Mouse (Mus musculus): ENCODE measurements around the gene Aqr. TPM values are rescaled to one million over a fixed set of nuclear protein-coding genes. Genes with fewer than 3 reads are reported as not detected.

Aqr gene
- total and polyA plus RNA-seq, 2 experiments from 2014 or later, result 22.0 to 31.9 TPM

GRCm38 (mm10) chr2:114117235-114117634 lies 69.6 kb downstream of the Aqr start:
- Histone ChIP-seq H3K9ac (no peak overlapping the region), H3K4me3 (ENCODE audit: low read depth, low read length) (no peak overlapping the region), H3K4me2 (ENCODE audit: low read depth) (no peak overlapping the region), H3K4me1 (ENCODE audit: insufficient read depth) (no peaks in the 10 kb centered on the region), H3K27me3 (ENCODE audit: insufficient read depth, low read length) (no peaks in the 10 kb centered on the region), H3K36me3 (ENCODE audit: insufficient read depth) (peaks cover 59% of the 10 kb centered on the region), H3K27ac (ENCODE audit: low read depth, low read length) (no peak overlapping the region), H3K9me3 (ENCODE audit: low read length) (no peaks in the 10 kb centered on the region)
- DNase-seq, result no peak
- ATAC-seq, result no peak
- TF ChIP-seq CTCF (IDR thresholded peaks at IDR 0.05; ENCODE audit: low read depth), result no peak
- WGBS, result 95% methylated on average over 3 of the region's 3 CpGs

DNA sequence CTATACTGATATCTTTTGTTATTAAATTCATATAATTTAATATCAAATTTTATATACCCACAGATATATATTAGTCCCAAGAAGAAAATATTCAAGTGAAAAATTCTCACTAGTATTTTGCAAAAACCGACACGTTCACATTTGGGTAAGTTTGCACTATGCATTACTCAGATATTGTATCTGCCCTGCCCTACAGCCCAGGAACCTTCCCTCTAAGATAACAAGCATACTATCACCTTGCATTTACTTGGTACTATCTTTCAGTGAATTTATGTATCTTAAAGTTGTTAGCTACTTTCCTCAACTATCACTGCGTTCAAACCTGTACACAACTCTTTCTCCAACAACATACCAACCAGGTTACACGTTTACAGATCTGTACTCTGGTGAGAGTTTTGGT lies 71.3 kb downstream of the Aqr start:
- TF ChIP-seq CTCF (IDR thresholded peaks at IDR 0.05; ENCODE audit: low read depth), result no peak
- peaks cover 59% of the 10 kb centered on the region for H3K36me3 ChIP-seq (ENCODE audit: insufficient read depth)
- DNase-seq (no peak), ATAC-seq (no peak)
- no peak overlapping the region for H3K27ac ChIP-seq (ENCODE audit: low read depth, low read length)
- no peak overlapping the region for H3K9ac ChIP-seq
- 95% methylated on average over 4 of the region's 4 CpGs for WGBS
- no peaks in the 10 kb centered on the region for H3K27me3 ChIP-seq (ENCODE audit: insufficient read depth, low read length)
- no peaks in the 10 kb centered on the region for H3K9me3 ChIP-seq (ENCODE audit: low read length)
- H3K4me2 ChIP-seq (ENCODE audit: low read depth), result no peak overlapping the region
- no peak overlapping the region for H3K4me3 ChIP-seq (ENCODE audit: low read depth, low read length)
- H3K4me1 ChIP-seq (ENCODE audit: insufficient read depth), result no peaks in the 10 kb centered on the region

- no peak for DNase-seq
Measured at GRCm38 (mm10) chr2:114107288-114108278, 79.2 kb downstream of the Aqr start.

DNA sequence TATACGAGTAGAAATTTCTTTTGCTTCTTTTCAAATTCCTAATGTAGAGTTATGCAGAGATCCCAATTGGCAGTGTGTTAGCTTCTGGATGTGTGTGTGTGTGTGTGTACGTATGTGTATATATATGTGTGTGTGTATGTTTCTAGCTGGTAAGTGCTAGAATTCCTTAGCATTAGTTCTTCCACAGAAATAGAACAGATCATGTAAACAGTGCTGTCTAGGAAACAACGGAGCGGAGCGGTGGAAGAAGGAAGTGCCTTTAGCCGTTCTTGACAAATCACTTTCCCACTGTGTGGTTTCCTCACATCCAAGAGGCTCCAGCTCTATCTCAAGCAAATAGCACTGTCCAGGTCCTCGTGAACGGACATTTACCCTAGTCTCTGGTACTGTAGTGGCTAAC lies 80.4 kb downstream of the Aqr start:
- no peak for TF ChIP-seq CTCF (IDR thresholded peaks at IDR 0.05; ENCODE audit: low read depth)
- Histone ChIP-seq H3K27ac (ENCODE audit: low read depth, low read length) (no peak overlapping the region), H3K4me3 (ENCODE audit: low read depth, low read length) (no peak overlapping the region), H3K4me1 (ENCODE audit: insufficient read depth) (no peaks in the 10 kb centered on the region), H3K36me3 (ENCODE audit: insufficient read depth) (peaks cover 81% of the 10 kb centered on the region), H3K4me2 (ENCODE audit: low read depth) (no peak overlapping the region), H3K9ac (no peak overlapping the region), H3K27me3 (ENCODE audit: insufficient read depth, low read length) (no peaks in the 10 kb centered on the region), H3K9me3 (ENCODE audit: low read length) (no peaks in the 10 kb centered on the region)
- no peak for ATAC-seq
- 91% methylated on average over 8 of the region's 8 CpGs for WGBS
- DNase-seq, result no peak

More at GRCm38 (mm10) chr2:114107288-114108278, 79.2 kb downstream of the Aqr start:
- WGBS, result 53% methylated on average over 23 of the region's 23 CpGs
- H3K36me3 ChIP-seq (ENCODE audit: insufficient read depth), result peaks cover 76% of the 10 kb centered on the region
- H3K4me2 ChIP-seq (ENCODE audit: low read depth), result no peak overlapping the region
- no peaks in the 10 kb centered on the region for H3K9me3 ChIP-seq (ENCODE audit: low read length)
- no peak for TF ChIP-seq CTCF (IDR thresholded peaks at IDR 0.05; ENCODE audit: low read depth)
- H3K4me1 ChIP-seq (ENCODE audit: insufficient read depth), result no peaks in the 10 kb centered on the region
- H3K9ac ChIP-seq, result no peak overlapping the region
- no peak overlapping the region for H3K27ac ChIP-seq (ENCODE audit: low read depth, low read length)
- no peaks in the 10 kb centered on the region for H3K27me3 ChIP-seq (ENCODE audit: insufficient read depth, low read length)
- H3K4me3 ChIP-seq (ENCODE audit: low read depth, low read length), result no peak overlapping the region
- no peak for ATAC-seq

- Histone ChIP-seq H3K9ac (no peak overlapping the region), H3K9me3 (ENCODE audit: low read length) (no peaks in the 10 kb centered on the region), H3K27me3 (ENCODE audit: insufficient read depth, low read length) (no peaks in the 10 kb centered on the region), H3K36me3 (ENCODE audit: insufficient read depth) (peaks cover 71% of the 10 kb centered on the region), H3K27ac (ENCODE audit: low read depth, low read length) (no peak overlapping the region), H3K4me3 (ENCODE audit: low read depth, low read length) (no peak overlapping the region), H3K4me2 (ENCODE audit: low read depth) (no peak overlapping the region), H3K4me1 (ENCODE audit: insufficient read depth) (no peaks in the 10 kb centered on the region)
- DNase-seq, result no peak
- 87% methylated on average over 3 of the region's 3 CpGs for WGBS
- ATAC-seq, result no peak
- TF ChIP-seq CTCF (IDR thresholded peaks at IDR 0.05; ENCODE audit: low read depth), result no peak
Measured at GRCm38 (mm10) chr2:114102471-114102870, 84.4 kb downstream of the Aqr start.

DNA sequence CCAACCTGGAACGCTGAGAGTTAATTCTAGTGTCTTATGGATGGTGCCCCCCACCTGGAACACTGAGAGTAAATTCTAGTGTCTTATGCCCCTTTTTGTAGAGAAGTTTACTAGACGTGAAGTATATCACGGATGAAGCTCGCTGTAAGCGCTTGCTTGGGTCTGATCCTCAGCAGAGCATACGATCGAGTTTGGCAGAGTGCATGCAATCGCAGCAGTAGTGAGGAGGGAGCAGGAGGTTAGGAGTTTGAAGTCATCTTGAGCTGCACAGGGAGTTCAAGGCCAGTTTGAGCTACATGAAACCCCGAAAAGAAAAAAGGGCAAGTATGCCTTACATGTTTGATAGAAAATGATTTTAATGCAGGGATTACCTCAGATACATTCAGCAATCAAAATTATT lies 86.0 kb downstream of the Aqr start:
- 94% methylated on average over 9 of the region's 9 CpGs for whole genome bisulfite sequencing
- no peak for TF ChIP-seq CTCF (IDR thresholded peaks at IDR 0.05; ENCODE audit: low read depth)
- H3K9me3 ChIP-seq (ENCODE audit: low read length), result no peaks in the 10 kb centered on the region
- no peaks in the 10 kb centered on the region for H3K27me3 ChIP-seq (ENCODE audit: insufficient read depth, low read length)
- H3K36me3 ChIP-seq (ENCODE audit: insufficient read depth), result peaks cover 59% of the 10 kb centered on the region
- no peak overlapping the region for H3K27ac ChIP-seq (ENCODE audit: low read depth, low read length)
- H3K4me1 ChIP-seq (ENCODE audit: insufficient read depth), result no peaks in the 10 kb centered on the region
- DNase-seq (no peak), ATAC-seq (no peak)
- no peak overlapping the region for H3K9ac ChIP-seq
- H3K4me3 ChIP-seq (ENCODE audit: low read depth, low read length), result no peak overlapping the region
- no peak overlapping the region for H3K4me2 ChIP-seq (ENCODE audit: low read depth)

DNA sequence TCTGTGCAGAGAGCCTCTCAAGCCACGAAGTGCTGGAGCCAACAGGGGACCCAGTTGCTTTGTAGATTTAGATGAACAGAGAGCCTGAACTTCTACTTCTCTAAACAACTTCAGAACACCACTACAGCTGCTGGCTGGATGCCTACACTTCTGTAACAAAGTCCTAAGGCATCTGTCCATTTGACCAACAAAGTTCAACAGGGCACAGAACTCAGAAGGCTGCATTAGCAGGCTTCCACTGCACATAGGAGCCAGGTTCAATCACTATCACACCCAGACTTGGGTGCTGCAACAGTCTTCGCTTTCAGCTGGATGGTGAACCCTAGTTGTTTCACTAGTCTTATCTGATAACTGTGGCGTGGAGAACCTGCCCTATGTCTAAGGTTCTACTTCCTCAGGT lies 87.0 kb downstream of the Aqr start:
- no peak for DNase-seq
- H3K9me3 ChIP-seq (ENCODE audit: low read length), result no peaks in the 10 kb centered on the region
- no peak overlapping the region for H3K4me3 ChIP-seq (ENCODE audit: low read depth, low read length)
- TF ChIP-seq CTCF (IDR thresholded peaks at IDR 0.05; ENCODE audit: low read depth), result no peak
- H3K36me3 ChIP-seq (ENCODE audit: insufficient read depth), result peaks cover 50% of the 10 kb centered on the region
- ATAC-seq, result no peak
- no peaks in the 10 kb centered on the region for H3K27me3 ChIP-seq (ENCODE audit: insufficient read depth, low read length)
- H3K9ac ChIP-seq, result no peak overlapping the region
- no peak overlapping the region for H3K27ac ChIP-seq (ENCODE audit: low read depth, low read length)
- H3K4me1 ChIP-seq (ENCODE audit: insufficient read depth), result no peaks in the 10 kb centered on the region
- WGBS, result 88% methylated on average over 3 of the region's 3 CpGs
- H3K4me2 ChIP-seq (ENCODE audit: low read depth), result no peak overlapping the region
